Mouse (Mus musculus): ENCODE data around the gene Pcgf2. TPM values are rescaled to one million over a fixed set of nuclear protein-coding genes. Genes with fewer than 3 reads are reported as not detected.
"Not testable (repeated sequence)": the region's sequence is repeated elsewhere in the genome, so short reads cannot be mapped to it uniquely, and the experiment has no call there.

Pcgf2 gene
- polyA plus RNA-seq, 1 experiment, result 65.9 TPM

DNA sequence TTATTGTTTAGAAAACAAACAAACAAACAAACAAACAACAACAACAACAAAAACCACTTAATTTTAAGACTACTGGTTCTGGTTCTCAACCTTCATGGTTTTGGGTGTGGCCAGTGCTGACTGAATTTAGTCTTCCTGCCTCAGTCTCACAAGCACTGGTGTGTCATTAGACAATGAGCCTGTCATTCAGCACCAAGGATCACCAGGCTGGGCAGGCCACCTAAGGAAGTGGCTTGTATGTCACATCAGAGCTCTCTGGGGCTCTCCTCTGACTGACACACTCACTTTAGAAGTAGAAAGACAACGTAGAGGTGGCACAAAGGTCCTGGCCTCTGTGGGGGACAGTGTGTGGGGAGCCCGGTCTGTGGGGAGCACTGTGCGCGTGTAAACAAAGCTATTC, 18.7 kb upstream of the Pcgf2 start:
- no peak for TF ChIP-seq POLR2A (IDR thresholded peaks at IDR 0.05; ENCODE audit: borderline replicate concordance, extremely low read depth, low read depth, low read length)
- 72% methylated on average over 4 of the region's 4 CpGs for WGBS
- no peak for DNase-seq
- H3K4me1 ChIP-seq (ENCODE audit: control insufficient read depth, insufficient read depth, low read length), result no peaks in the 10 kb centered on the region
- no peak overlapping the region for H3K4me3 ChIP-seq (replicated peaks; ENCODE audit: extremely low read depth, low read depth, low read length)

DNA sequence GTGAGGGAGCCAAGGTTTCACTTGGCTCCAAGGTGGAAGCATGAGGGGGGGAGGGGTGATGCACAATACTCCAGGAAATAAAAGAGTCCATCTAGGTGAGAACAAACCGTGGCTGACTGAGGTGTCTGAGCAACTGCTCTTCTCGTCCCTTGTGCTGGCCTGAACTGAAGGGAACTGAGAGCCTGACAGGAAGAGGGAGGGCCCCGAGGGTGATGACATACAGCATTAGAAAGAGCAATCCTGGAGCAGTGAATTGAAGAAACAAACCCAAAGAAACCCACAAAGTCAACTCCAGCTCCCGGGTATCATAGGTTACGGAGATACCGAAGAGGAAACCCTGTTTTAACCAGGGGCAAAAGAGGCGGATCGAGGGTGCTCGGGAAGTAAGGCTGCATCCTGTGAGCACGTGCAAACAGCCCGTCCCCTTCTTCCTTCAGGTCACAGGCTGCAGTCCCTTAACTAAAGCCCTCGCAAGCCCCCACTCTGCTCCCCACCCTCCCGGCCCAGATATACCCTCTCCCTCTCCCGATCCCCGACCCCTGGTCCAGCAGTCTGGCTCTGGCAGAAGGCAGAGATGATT, 18.1 kb upstream of the Pcgf2 start:
- no peak for DNase-seq
- 53% methylated on average over 15 of the region's 15 CpGs for WGBS
- no peak for TF ChIP-seq CTCF (IDR thresholded peaks at IDR 0.05; ENCODE audit: insufficient read depth, low read length)
- no peak for TF ChIP-seq POLR2A (IDR thresholded peaks at IDR 0.05; ENCODE audit: borderline replicate concordance, extremely low read depth, low read depth, low read length)
- H3K4me3 ChIP-seq (replicated peaks; ENCODE audit: extremely low read depth, low read depth, low read length), result no peak overlapping the region
- no peaks in the 10 kb centered on the region for H3K4me1 ChIP-seq (ENCODE audit: control insufficient read depth, insufficient read depth, low read length)

DNA sequence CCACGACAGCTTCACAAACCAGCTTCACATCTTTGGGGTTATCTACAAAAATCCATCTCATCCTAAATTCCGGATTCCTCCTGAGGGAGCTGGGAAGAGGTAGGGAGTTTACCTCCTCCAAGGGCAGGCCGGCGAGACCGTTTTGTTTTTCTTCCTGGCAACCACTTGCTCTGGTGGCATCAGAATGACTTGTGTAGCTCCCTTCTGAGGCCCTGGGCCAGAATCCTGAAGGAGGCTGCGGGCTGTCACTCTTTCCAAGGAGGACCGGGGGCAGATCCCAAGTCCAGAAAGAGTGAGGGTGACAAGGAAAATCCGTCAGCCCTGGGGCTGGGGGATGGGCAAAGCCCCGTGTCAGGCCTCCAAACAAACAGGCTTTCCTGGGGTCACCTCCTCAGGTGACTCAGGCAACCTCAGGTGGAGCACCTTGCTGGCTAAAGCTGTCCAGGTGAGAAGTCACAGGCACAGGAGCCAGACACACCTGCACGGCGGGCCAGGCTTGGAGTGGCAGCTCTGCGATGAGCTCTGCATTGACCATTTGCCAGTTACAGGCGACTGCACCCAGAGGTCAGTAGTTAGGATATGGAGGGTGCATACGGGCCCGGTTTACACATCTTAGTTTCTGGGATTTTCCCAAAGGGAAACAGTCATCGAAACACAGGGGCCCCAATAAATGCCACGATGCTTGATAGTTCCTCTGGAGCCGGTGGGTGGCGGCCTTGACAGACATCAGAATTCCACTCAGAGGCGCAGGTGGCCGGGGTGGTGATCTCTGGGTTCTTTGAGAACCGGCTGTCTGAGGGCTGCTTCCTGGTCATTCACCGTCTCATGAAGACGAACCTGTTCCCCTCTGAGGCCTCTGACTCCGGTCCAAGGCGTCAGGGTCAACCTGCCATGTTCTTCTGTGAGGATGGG, 17.3 kb upstream of the Pcgf2 start:
- TF ChIP-seq POLR2A (IDR thresholded peaks at IDR 0.05; ENCODE audit: borderline replicate concordance, extremely low read depth, low read depth, low read length) (no peak), CTCF (IDR thresholded peaks at IDR 0.05; ENCODE audit: insufficient read depth, low read length) (no peak)
- Histone ChIP-seq H3K4me3 (replicated peaks; ENCODE audit: extremely low read depth, low read depth, low read length) (no peak overlapping the region), H3K4me1 (ENCODE audit: control insufficient read depth, insufficient read depth, low read length) (no peaks in the 10 kb centered on the region)
- 79% methylated on average over 26 of the region's 26 CpGs for WGBS
- DNase-seq, result no peak

DNA sequence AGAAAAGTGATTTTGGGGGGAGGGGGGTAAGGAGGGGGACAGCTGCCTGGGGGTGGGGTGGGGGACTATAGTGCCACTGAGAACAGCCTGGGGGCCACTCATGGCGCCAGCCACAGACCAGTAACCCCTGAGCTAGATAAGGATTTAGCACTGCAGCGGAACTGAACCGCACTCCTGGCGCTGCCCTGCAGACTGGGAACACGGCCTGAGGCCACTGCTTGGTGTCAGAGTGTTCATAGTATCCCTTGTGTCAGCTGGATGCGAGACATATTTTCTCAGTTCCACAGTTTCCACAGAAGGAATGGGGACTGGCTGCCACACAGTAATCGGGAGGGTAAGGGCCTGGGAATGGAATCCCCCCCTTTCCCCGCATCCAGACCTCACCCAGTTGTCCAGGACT, 15.7 kb upstream of the Pcgf2 start:
- DNase-seq, result no peak
- TF ChIP-seq CTCF (IDR thresholded peaks at IDR 0.05; ENCODE audit: insufficient read depth, low read length) (no peak), POLR2A (IDR thresholded peaks at IDR 0.05; ENCODE audit: borderline replicate concordance, extremely low read depth, low read depth, low read length) (no peak)
- WGBS, result 86% methylated on average over 8 of the region's 8 CpGs
- Histone ChIP-seq H3K4me3 (replicated peaks; ENCODE audit: extremely low read depth, low read depth, low read length) (no peak overlapping the region), H3K4me1 (ENCODE audit: control insufficient read depth, insufficient read depth, low read length) (no peaks in the 10 kb centered on the region)

DNA sequence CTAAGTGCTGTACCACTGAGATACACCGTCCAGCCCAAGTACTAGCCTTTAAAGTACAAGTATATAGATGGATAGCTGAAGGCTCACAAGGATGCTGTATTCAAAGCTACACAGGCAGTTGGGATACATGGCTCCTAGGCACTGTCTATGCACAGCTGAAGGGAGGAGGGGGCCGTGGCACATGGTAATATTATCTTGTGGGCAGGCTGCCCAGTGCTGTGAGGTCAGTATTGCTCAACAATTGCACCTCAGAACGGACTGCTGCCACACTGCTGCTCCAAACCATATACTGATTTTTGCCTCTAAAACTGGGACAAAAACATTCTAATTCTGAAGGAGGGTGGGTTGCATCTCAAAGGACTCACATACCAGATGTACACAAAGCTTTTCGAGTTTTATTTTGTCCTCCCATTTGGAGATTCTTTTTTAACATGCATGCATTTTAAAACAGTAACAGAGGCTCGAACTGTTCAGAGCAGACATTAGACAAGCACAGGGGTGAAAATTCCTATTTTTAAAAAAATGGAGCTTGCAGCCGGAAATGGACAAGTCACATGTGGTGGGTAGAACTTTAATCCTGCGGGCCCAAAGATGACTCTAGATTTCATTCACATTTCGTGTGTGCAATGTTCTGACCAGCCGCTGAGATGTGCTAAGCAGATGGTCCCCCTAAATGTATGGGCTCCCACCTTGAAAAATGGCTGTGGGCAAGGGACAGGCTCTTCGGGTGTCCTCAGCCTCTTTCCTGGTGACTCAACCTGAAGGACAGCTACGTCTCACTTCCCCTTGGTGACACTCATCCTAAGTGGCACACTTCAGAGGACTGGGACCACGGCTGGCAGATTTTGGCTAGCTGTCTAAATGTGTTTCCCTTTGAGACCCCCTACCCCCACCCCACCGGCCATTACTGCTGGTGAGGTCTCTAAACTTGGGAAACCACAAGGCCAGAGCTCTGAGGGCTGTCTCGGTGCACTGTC, 14.8 kb upstream of the Pcgf2 start:
- H3K4me1 ChIP-seq (ENCODE audit: control insufficient read depth, insufficient read depth, low read length), result no peaks in the 10 kb centered on the region
- 66% methylated on average over 14 of the region's 14 CpGs for WGBS
- DNase-seq, result no peak
- no peak overlapping the region for H3K4me3 ChIP-seq (replicated peaks; ENCODE audit: extremely low read depth, low read depth, low read length)
- TF ChIP-seq POLR2A (IDR thresholded peaks at IDR 0.05; ENCODE audit: borderline replicate concordance, extremely low read depth, low read depth, low read length), result no peak
- TF ChIP-seq CTCF (IDR thresholded peaks at IDR 0.05; ENCODE audit: insufficient read depth, low read length), result no peak

DNA sequence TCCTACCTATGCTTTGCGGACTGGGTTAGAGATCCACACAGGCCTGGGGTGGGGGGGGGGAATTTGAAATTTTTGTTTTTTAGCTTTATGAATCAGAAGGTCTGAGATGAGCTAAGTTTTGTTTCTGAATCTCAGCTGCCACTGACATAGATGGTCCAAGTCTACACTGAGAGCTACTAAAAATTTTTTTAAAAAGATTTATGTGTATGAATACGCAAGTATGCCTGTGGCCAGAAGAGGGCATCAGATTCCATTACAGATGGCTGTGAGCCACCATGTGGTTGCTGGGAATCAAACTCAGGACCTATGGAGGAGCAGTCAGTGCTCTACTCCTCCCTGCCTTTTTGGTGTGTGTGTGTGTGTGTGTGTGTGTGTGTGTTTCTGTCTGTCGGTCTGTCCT, 14.1 kb upstream of the Pcgf2 start:
- 91% methylated on average over 3 of the region's 3 CpGs for WGBS

DNA sequence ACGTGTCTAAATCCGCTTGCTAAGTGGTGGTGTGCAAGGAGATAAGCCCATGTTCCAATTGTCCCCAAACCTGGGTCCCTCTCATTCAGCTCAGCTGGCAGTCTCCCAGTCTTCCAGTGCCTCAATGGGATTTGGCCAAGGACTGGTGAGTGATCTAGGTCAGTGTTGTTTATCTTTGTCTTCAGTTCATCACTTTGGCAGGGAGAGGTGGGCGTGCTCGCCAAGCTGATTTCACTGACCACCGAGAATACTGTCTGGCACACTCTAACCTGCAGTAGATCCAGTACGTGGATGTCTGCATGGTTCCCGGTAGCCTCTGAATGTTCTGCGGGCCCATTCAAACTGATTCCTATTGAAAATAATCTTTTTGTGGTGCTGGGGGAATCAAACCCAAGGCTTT, 13.6 kb upstream of the Pcgf2 start:
- TF ChIP-seq CTCF (IDR thresholded peaks at IDR 0.05; ENCODE audit: insufficient read depth, low read length) (no peak), POLR2A (IDR thresholded peaks at IDR 0.05; ENCODE audit: borderline replicate concordance, extremely low read depth, low read depth, low read length) (no peak)
- 61% methylated on average over 8 of the region's 8 CpGs for WGBS
- no peak overlapping the region for H3K4me3 ChIP-seq (replicated peaks; ENCODE audit: extremely low read depth, low read depth, low read length)
- H3K4me1 ChIP-seq (ENCODE audit: control insufficient read depth, insufficient read depth, low read length), result no peaks in the 10 kb centered on the region
- no peak for DNase-seq

More for the DNA sequence above, 14.1 kb upstream of the Pcgf2 start:
- TF ChIP-seq POLR2A (IDR thresholded peaks at IDR 0.05; ENCODE audit: borderline replicate concordance, extremely low read depth, low read depth, low read length), result no peak
- TF ChIP-seq CTCF (IDR thresholded peaks at IDR 0.05; ENCODE audit: insufficient read depth, low read length), result 0 out of 2 replicates have a peak, but pooled peaks have one; percentile 3
- DNase-seq, result no peak
- Histone ChIP-seq H3K4me1 (ENCODE audit: control insufficient read depth, insufficient read depth, low read length) (no peaks in the 10 kb centered on the region), H3K4me3 (replicated peaks; ENCODE audit: extremely low read depth, low read depth, low read length) (no peak overlapping the region)

DNA sequence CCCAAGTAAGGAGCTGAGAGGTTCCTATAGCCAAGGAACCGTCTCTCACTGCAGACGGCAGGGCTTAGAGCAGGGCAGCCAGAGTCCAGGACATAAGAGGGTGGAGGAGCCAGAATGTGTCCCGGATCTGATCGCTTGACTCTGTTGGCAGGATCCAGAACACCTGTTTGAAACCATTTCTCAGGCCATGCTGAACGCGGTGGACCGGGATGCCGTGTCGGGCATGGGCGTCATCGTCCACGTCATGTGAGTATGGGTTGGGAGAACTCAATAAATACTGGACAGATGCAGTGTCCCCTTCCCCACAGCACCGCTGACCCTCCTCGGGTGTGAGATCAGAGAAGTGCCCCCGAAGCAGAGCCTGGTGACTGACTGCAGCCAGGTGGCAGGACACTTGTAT, 12.0 kb upstream of the Pcgf2 start:
- Histone ChIP-seq H3K4me3 (replicated peaks; ENCODE audit: extremely low read depth, low read depth, low read length) (no peak overlapping the region), H3K4me1 (ENCODE audit: control insufficient read depth, insufficient read depth, low read length) (no peaks in the 10 kb centered on the region)
- TF ChIP-seq POLR2A (IDR thresholded peaks at IDR 0.05; ENCODE audit: borderline replicate concordance, extremely low read depth, low read depth, low read length) (no peak), CTCF (IDR thresholded peaks at IDR 0.05; ENCODE audit: insufficient read depth, low read length) (no peak)
- DNase-seq, result no peak
- WGBS, result 89% methylated on average over 15 of the region's 15 CpGs

DNA sequence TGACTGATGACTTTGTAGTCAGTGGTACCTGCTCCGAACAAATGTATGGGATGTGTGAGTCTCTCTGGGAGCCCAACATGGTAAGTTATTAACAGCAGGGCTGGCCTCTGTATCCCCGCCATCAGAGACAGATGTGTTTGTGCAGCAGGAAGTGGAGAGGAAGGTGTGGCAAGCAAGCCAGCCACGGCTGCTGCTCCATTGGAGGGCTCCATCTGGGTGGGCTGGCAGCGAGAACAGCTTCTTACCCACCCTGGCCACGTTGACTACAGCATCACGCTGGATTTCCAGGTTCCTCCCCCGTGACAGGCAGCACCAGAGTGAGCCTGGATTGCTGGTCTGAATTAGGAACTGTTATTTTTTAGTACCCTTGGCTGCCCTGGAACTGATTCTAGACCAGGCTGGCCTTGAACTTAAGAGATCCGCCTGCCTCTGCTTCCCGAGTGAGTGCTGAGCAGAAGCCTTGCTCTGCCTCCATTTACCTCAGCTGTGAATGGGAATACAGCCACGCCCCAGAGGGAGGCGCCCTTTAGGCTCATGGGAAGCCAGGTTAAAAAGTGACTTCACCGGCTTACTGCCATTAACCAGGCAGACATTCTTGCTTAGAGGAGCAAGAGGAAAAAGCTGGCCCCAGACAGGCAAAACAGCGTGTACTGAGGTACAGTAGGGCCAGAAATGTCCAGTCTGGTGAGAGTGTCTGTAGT, 11.1 kb upstream of the Pcgf2 start:
- no peak for TF ChIP-seq POLR2A (IDR thresholded peaks at IDR 0.05; ENCODE audit: borderline replicate concordance, extremely low read depth, low read depth, low read length)
- no peak for TF ChIP-seq CTCF (IDR thresholded peaks at IDR 0.05; ENCODE audit: insufficient read depth, low read length)
- no peak overlapping the region for H3K4me3 ChIP-seq (replicated peaks; ENCODE audit: extremely low read depth, low read depth, low read length)
- 75% methylated on average over 13 of the region's 13 CpGs for WGBS
- no peak for DNase-seq
- H3K4me1 ChIP-seq (ENCODE audit: control insufficient read depth, insufficient read depth, low read length), result no peaks in the 10 kb centered on the region

DNA sequence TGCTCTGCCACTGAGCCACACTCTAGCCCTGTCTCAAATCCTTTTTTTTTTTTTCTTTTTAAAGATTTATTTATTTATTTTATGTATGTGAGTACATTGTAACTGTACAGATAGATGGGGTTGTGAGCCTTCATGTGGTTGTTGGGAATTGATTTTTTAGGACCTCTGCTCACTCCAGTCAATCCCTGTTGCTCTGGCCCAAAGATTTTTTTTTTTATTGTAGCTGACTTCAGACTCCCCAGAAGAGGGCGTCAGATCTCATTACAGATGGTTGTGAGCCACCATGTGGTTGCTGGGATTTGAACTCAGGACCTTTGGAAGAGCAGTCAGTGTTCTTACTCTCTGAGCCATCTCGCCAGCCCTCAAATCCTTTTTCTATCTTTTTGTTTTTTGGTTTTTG, 9.8 kb upstream of the Pcgf2 start:
- WGBS, result 78% methylated on average over 2 of the region's 2 CpGs
- not testable (repeated sequence) for H3K4me3 ChIP-seq (replicated peaks; ENCODE audit: extremely low read depth, low read depth, low read length); DNase-seq; H3K4me1 ChIP-seq (ENCODE audit: control insufficient read depth, insufficient read depth, low read length)
